Mouse (Mus musculus) midbrain, embryonic 14.5 days (tissue): ENCODE measurements around the gene Ahnak. TPM values are rescaled to one million over a fixed set of nuclear protein-coding genes. Genes with fewer than 3 reads are reported as not detected.
"Not testable (repeated sequence)": the region's sequence is repeated elsewhere in the genome, so short reads cannot be mapped to it uniquely, and the experiment has no call there.

Experiments used
- ATAC-seq: fragments of 200-750 bp; cut with Nextera tagmentation; 2 replicates; pipeline ENCODE4 v1.8.0; 2017; ENCODE audit warnings: moderate number of reproducible peaks, moderate library complexity; ENCODE audit not compliant: low FRiP score, low TSS enrichment
- DNase-seq: peaks from one replicate; pipeline ENCODE4 v3.0.0-alpha.2; 2015
- H3K27ac ChIP-seq: fragments of 300-500 bp; sonication (generic); replicated peaks from 2 replicates; pipeline ENCODE4 v1.5.1; 2014; ENCODE audit warnings: mild to moderate bottlenecking, low read depth, low read length, moderate library complexity
- H3K27me3 ChIP-seq: fragments of 300-500 bp; sonication (generic); 2 replicates; pipeline ENCODE4 v1.6.1; 2014; ENCODE audit warnings: low read length, control low read depth, mixed read lengths; ENCODE audit not compliant: control insufficient read depth, insufficient read depth
- H3K36me3 ChIP-seq: fragments of 300-500 bp; sonication (generic); 2 replicates; pipeline ENCODE4 v1.6.1; 2014; ENCODE audit warnings: low read length, control low read depth; ENCODE audit not compliant: control insufficient read depth, insufficient read depth
- H3K4me1 ChIP-seq: fragments of 300-500 bp; sonication (generic); 2 replicates; pipeline ENCODE4 v1.6.1; 2014; ENCODE audit warnings: mild to moderate bottlenecking, antibody characterized with exemption, low read length, control low read depth; ENCODE audit not compliant: control insufficient read depth, insufficient read depth
- H3K4me2 ChIP-seq: fragments of 300-500 bp; sonication (generic); 2 replicates; pipeline ENCODE4 v1.6.1; 2014; ENCODE audit warnings: mild to moderate bottlenecking, low read length, moderate library complexity
- H3K4me3 ChIP-seq: fragments of 300-500 bp; sonication (generic); replicated peaks from 2 replicates; pipeline ENCODE4 v1.5.1; 2014; ENCODE audit warnings: low read depth, low read length
- H3K9ac ChIP-seq: fragments of 300-500 bp; sonication (generic); replicated peaks from 2 replicates; pipeline ENCODE4 v1.6.1; 2014; ENCODE audit warnings: mild to moderate bottlenecking, low read length, moderate library complexity
- H3K9me3 ChIP-seq: fragments of 300-500 bp; sonication (generic); 2 replicates; pipeline ENCODE4 v1.6.1; 2016; ENCODE audit warnings: low read length, control low read depth, mixed read lengths; ENCODE audit not compliant: control insufficient read depth
- WGBS: fragments of 180-500 bp; shearing (Covaris S2); extraction: QIAGEN DNeasy Blood & Tissue Kit; methylation state at CpG from one replicate; pipeline ENCODE4 v1.1.7; 2014; 5-methylcytosine and 5-hydroxymethylcytosine counted together
- polyA plus RNA-seq: library from polyadenylated mRNA; unstranded; fragments of >200 nt; fragmentation: Nextera tagmentation; extraction: Ambion mirVana; gene quantifications from 2 replicates; pipeline ENCODE4 v1.2.1, GENCODE M21; 2014

The Ahnak gene
- polyA plus RNA-seq, 1 experiment from 2014 or later: 4.2 TPM

GRCm38 (mm10) chr19:9079916-9080315 is 90.8 kb downstream of the Ahnak start:
- H3K4me1 ChIP-seq: no peaks in the 10 kb centered on the region
- H3K36me3 ChIP-seq: no peaks in the 10 kb centered on the region
- WGBS: 50% methylated on average over 7 of the region's 7 CpGs
- no peak overlapping the region for H3K27ac ChIP-seq
- no peak overlapping the region for H3K4me3 ChIP-seq
- H3K9me3 ChIP-seq: no peaks in the 10 kb centered on the region
- H3K27me3 ChIP-seq: no peaks in the 10 kb centered on the region
- ATAC-seq: no peak
- no peak overlapping the region for H3K9ac ChIP-seq
- no peak overlapping the region for H3K4me2 ChIP-seq
- DNase-seq: no peak

GRCm38 (mm10) chr19:9081311-9082190 is 92.5 kb downstream of the Ahnak start:
- H3K4me2 ChIP-seq: no peak overlapping the region; the same call in 1 of the 2 replicates
- no peaks in the 10 kb centered on the region for H3K4me1 ChIP-seq
- no peaks in the 10 kb centered on the region for H3K9me3 ChIP-seq
- H3K4me3 ChIP-seq: no peak overlapping the region
- DNase-seq (no peak), ATAC-seq (no peak)
- H3K9ac ChIP-seq: no peak overlapping the region
- no peaks in the 10 kb centered on the region for H3K36me3 ChIP-seq
- H3K27me3 ChIP-seq: no peaks in the 10 kb centered on the region
- 85% methylated on average over 14 of the region's 14 CpGs for WGBS
- no peak overlapping the region for H3K27ac ChIP-seq

- no peak overlapping the region for H3K9ac ChIP-seq
- no peaks in the 10 kb centered on the region for H3K36me3 ChIP-seq
- H3K4me1 ChIP-seq: no peaks in the 10 kb centered on the region
- peak; percentile 92 for DNase-seq
- H3K27me3 ChIP-seq: no peaks in the 10 kb centered on the region
- peak overlapping the region; percentile 33 for H3K4me2 ChIP-seq
- H3K27ac ChIP-seq: no peak overlapping the region
- no peak overlapping the region for H3K4me3 ChIP-seq
- peak; percentile 85 for ATAC-seq
- H3K9me3 ChIP-seq: no peaks in the 10 kb centered on the region
- WGBS: 18% methylated on average over 23 of the region's 23 CpGs
Observed at GRCm38 (mm10) chr19:9082191-9083009, 93.3 kb downstream of the Ahnak start.

- Histone ChIP-seq H3K9ac (no peak overlapping the region), H3K4me2 (no peak overlapping the region; the same call in 1 of the 2 replicates)
Observed at GRCm38 (mm10) chr19:9083010-9083355, 93.9 kb downstream of the Ahnak start.

GRCm38 (mm10) chr19:9083892-9084291 is 94.8 kb downstream of the Ahnak start:
- not testable (repeated sequence) for H3K4me2 ChIP-seq, H3K9me3 ChIP-seq, H3K27ac ChIP-seq, H3K36me3 ChIP-seq, H3K27me3 ChIP-seq, H3K4me3 ChIP-seq, DNase-seq, ATAC-seq, H3K9ac ChIP-seq, H3K4me1 ChIP-seq
- 79% methylated on average over 2 of the region's 2 CpGs for WGBS

More at GRCm38 (mm10) chr19:9083010-9083355, 93.9 kb downstream of the Ahnak start:
- ATAC-seq (no peak), DNase-seq (no peak)
- Histone ChIP-seq H3K9me3 (no peaks in the 10 kb centered on the region), H3K36me3 (no peaks in the 10 kb centered on the region), H3K27me3 (no peaks in the 10 kb centered on the region), H3K27ac (no peak overlapping the region), H3K4me1 (no peaks in the 10 kb centered on the region), H3K4me3 (no peak overlapping the region)
- WGBS: 75% methylated on average over 2 of the region's 2 CpGs

GRCm38 (mm10) chr19:9087821-9088220 is 98.7 kb downstream of the Ahnak start, which contains the start of gene Scgb1a1:
Gene Scgb1a1 (minus strand): TSS chr19:9087958.
- no peak within 1 kb of the TSS for H3K27ac ChIP-seq
- no peaks in the 10 kb centered on the region for H3K9me3 ChIP-seq
- H3K36me3 ChIP-seq: no peaks in the 10 kb centered on the region
- DNase-seq: no peak
- ATAC-seq: no peak
- no peak within 1 kb of the TSS for H3K4me3 ChIP-seq
- H3K4me2 ChIP-seq: no peak within 1 kb of the TSS
- no peaks in the 10 kb centered on the region for H3K4me1 ChIP-seq
- H3K9ac ChIP-seq: no peak within 1 kb of the TSS
- 77% methylated on average over 4 of the region's 4 CpGs for WGBS
- H3K27me3 ChIP-seq: no peaks in the 10 kb centered on the region

GRCm38 (mm10) chr19:9090191-9090590 is 101.1 kb downstream of the Ahnak start:
- Histone ChIP-seq H3K4me1 (no peaks in the 10 kb centered on the region), H3K27me3 (no peaks in the 10 kb centered on the region), H3K9me3 (no peaks in the 10 kb centered on the region), H3K27ac (no peak overlapping the region), H3K4me2 (no peak overlapping the region), H3K36me3 (no peaks in the 10 kb centered on the region), H3K9ac (no peak overlapping the region), H3K4me3 (no peak overlapping the region)
- 72% methylated on average over 4 of the region's 4 CpGs for WGBS
- DNase-seq (no peak), ATAC-seq (no peak)

GRCm38 (mm10) chr19:9090709-9091108 is 101.6 kb downstream of the Ahnak start:
- no peak for ATAC-seq
- Histone ChIP-seq H3K27ac (no peak overlapping the region), H3K4me3 (no peak overlapping the region), H3K9me3 (no peaks in the 10 kb centered on the region), H3K4me1 (no peaks in the 10 kb centered on the region), H3K27me3 (no peaks in the 10 kb centered on the region), H3K9ac (no peak overlapping the region), H3K4me2 (no peak overlapping the region), H3K36me3 (no peaks in the 10 kb centered on the region)
- WGBS: 74% methylated on average over 2 of the region's 2 CpGs
- DNase-seq: no peak
